Mouse (Mus musculus): ENCODE measurements around the gene Trmt1l.

DNA sequence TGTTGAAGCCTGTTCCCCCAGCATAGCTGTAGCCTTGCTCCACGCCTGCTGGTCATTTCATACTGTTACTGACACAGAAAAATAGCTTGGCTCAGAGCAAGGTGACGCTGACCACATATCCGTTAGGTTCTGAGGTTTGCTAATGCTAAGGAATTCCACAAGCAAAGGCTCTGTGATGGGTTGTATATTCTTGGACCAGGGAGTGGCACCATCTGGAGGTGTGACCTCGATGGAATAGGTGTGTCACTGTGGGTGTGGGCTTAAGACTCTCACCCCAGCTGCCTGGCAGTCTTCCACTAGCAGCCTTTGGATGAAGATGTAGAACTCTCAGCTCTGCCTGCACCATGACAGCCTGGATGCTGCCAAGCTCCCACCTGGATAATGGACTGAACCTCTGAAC, 38.2 kb downstream of the Trmt1l start:
- no peak for TF ChIP-seq ZKSCAN1 (IDR thresholded peaks at IDR 0.05; ENCODE audit: low read depth, low read length)
- no peak for TF ChIP-seq TAL1 (IDR thresholded peaks at IDR 0.05; ENCODE audit: low read length)
- TF ChIP-seq BHLHE40 (IDR thresholded peaks at IDR 0.05; ENCODE audit: borderline replicate concordance, low read depth, low read length): no peak
- no peak for TF ChIP-seq POLR2AphosphoS2 (IDR thresholded peaks at IDR 0.05; ENCODE audit: low read length)
- TF ChIP-seq GATA1 (IDR thresholded peaks at IDR 0.05; ENCODE audit: low read depth, low read length): no peak
- no peak for TF ChIP-seq HCFC1 (IDR thresholded peaks at IDR 0.05; ENCODE audit: low read depth, low read length)
- TF ChIP-seq CHD2 (IDR thresholded peaks at IDR 0.05; ENCODE audit: low read length): no peak
- no peak for TF ChIP-seq USF1 (IDR thresholded peaks at IDR 0.05; ENCODE audit: low read depth, low read length)
- TF ChIP-seq MEF2A (IDR thresholded peaks at IDR 0.05; ENCODE audit: extremely low read depth, insufficient replicate concordance, low read depth, low read length, poor library complexity, severe bottlenecking): no peak
- TF ChIP-seq RAD21 (IDR thresholded peaks at IDR 0.05; ENCODE audit: low read depth, low read length): no peak
- TF ChIP-seq TBP (IDR thresholded peaks at IDR 0.05; ENCODE audit: low read depth, low read length): no peak

Measured in MEL (cell line).